Mouse (Mus musculus) liver, embryonic 16.5 days (tissue): ENCODE measurements around the gene Eya2. TPM values are rescaled to one million over a fixed set of nuclear protein-coding genes. Genes with fewer than 3 reads are reported as not detected.

Experiments
- ATAC-seq: fragments of 200-750 bp; cut with Nextera tagmentation; 2 replicates; pipeline ENCODE4 v1.8.0; 2017; ENCODE audit warnings: low read depth, mild to moderate bottlenecking, moderate number of reproducible peaks, moderate library complexity
- H3K27ac ChIP-seq: fragments of 300-500 bp; sonication (generic); 2 replicates; pipeline ENCODE4 v1.5.1; 2014; ENCODE audit warnings: mild to moderate bottlenecking, low read length
- H3K27me3 ChIP-seq: fragments of 300-500 bp; sonication (generic); 2 replicates; pipeline ENCODE4 v1.6.1; 2014; ENCODE audit warnings: low read depth, low read length, mixed read lengths; ENCODE audit not compliant: control insufficient read depth, insufficient read depth
- H3K36me3 ChIP-seq: fragments of 300-500 bp; sonication (generic); 2 replicates; pipeline ENCODE4 v1.6.1; 2014; ENCODE audit warnings: mild to moderate bottlenecking; ENCODE audit not compliant: control insufficient read depth, insufficient read depth
- H3K4me1 ChIP-seq: fragments of 300-500 bp; sonication (generic); 2 replicates; pipeline ENCODE4 v1.6.1; 2014; ENCODE audit warnings: low read depth, low read length, mixed read lengths; ENCODE audit not compliant: control insufficient read depth
- H3K4me2 ChIP-seq: fragments of 300-500 bp; sonication (generic); 2 replicates; pipeline ENCODE4 v1.6.1; 2014; ENCODE audit warnings: low read depth, low read length, mixed read lengths
- H3K4me3 ChIP-seq: fragments of 300-500 bp; sonication (generic); 2 replicates; pipeline ENCODE4 v1.5.1; 2014; ENCODE audit warnings: low read depth, mild to moderate bottlenecking, low read length
- H3K9ac ChIP-seq: fragments of 300-500 bp; sonication (generic); 2 replicates; pipeline ENCODE4 v1.6.1; 2014; ENCODE audit warnings: low read depth, low read length
- H3K9me3 ChIP-seq: fragments of 300-500 bp; sonication (generic); replicated peaks from 2 replicates; pipeline ENCODE4 v1.6.1; 2016; ENCODE audit warnings: low read length; ENCODE audit not compliant: control insufficient read depth
- WGBS: fragments of 180-500 bp; shearing (Covaris S2); extraction: QIAGEN DNeasy Blood & Tissue Kit; methylation state at CpG from one replicate; pipeline ENCODE4 v1.1.7; 2014; ENCODE audit not compliant: insufficient replicate concordance; 5-methylcytosine and 5-hydroxymethylcytosine counted together
- polyA plus RNA-seq: library from polyadenylated mRNA; unstranded; fragments of >200 nt; fragmentation: Nextera tagmentation; extraction: Ambion mirVana; gene quantifications from 2 replicates; pipeline ENCODE4 v1.2.1, GENCODE M21; 2015

Eya2 gene
- polyA plus RNA-seq, 1 experiment from 2014 or later = 0.22 TPM

DNA sequence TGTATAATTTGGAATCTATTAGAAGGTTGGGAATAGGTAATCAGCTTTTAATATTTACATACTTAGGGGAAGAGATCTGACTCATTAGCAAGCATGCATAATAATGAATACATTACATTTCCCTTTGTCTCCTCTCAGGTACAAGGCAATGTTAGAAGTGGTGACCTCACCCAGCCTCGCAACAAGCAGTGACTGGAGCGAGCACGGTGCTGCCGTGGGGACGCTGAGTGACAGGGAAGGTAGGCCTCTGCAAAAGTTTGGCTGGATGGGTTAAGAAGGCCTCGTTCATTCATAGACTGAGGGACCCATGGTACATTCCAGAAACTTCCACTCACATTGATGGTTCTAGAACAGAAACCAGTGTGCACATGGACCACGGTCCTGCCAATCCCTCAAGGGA is 69.8 kb downstream of the Eya2 start:
- no peaks in the 10 kb centered on the region for H3K36me3 ChIP-seq
- no peaks in the 10 kb centered on the region for H3K27me3 ChIP-seq
- H3K9me3 ChIP-seq = no peaks in the 10 kb centered on the region
- 67% methylated on average over 7 of the region's 7 CpGs for WGBS
- no peak for ATAC-seq
- no peaks in the 10 kb centered on the region for H3K4me1 ChIP-seq
- H3K4me3 ChIP-seq = no peak overlapping the region
- no peak overlapping the region for H3K9ac ChIP-seq
- no peak overlapping the region for H3K27ac ChIP-seq
- no peak overlapping the region for H3K4me2 ChIP-seq

DNA sequence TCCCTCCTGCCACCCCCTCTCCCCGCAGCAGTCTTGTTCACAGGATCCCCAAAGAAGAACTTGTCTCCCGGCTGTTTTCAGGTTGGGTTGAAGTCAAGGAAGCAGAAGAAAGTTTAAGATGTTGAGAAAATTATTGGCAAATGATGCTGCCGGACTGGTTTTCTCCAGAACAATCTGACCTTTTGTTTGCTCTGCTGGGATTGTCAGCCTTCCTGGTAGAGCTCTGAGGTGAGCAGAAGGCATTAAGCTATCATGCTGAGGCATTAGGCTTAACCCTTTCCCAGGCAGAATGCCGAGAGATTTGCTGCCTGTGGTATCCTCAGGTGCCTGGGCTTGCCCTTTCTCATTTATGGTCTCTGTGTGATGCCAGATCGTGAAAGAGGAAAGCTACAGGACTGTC is 70.3 kb downstream of the Eya2 start:
- Histone ChIP-seq H3K27ac (no peak overlapping the region), H3K9me3 (no peaks in the 10 kb centered on the region), H3K4me1 (no peaks in the 10 kb centered on the region), H3K27me3 (no peaks in the 10 kb centered on the region), H3K4me2 (no peak overlapping the region), H3K4me3 (no peak overlapping the region), H3K9ac (no peak overlapping the region), H3K36me3 (no peaks in the 10 kb centered on the region)
- ATAC-seq = no peak
- WGBS = 53% methylated on average over 5 of the region's 5 CpGs

DNA sequence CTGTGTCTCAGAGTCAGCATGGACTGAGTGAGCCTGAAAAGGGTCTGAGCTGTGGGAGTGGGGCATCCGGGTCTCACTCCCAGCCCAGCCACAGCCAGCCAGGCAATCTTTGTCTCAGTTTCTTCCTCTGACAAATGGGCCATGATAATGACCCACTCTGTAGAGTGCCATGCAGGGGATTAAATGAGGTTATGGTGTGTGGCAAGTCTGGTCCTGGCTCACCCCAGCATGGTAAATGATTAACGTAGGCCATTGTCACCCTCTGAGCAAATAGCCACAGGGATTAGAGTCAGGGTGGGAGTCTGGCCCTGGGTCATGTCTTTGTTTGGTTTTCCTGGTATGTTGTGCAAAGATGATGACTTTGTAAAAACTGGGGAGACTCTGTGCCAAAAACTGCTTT is 72.3 kb downstream of the Eya2 start:
- H3K27me3 ChIP-seq = no peaks in the 10 kb centered on the region
- H3K27ac ChIP-seq = no peak overlapping the region
- no peak overlapping the region for H3K9ac ChIP-seq
- WGBS = 48% methylated on average over 2 of the region's 2 CpGs
- H3K4me2 ChIP-seq = no peak overlapping the region
- no peaks in the 10 kb centered on the region for H3K36me3 ChIP-seq
- H3K4me3 ChIP-seq = no peak overlapping the region
- no peaks in the 10 kb centered on the region for H3K4me1 ChIP-seq
- peak; percentile 71 for ATAC-seq
- no peaks in the 10 kb centered on the region for H3K9me3 ChIP-seq

DNA sequence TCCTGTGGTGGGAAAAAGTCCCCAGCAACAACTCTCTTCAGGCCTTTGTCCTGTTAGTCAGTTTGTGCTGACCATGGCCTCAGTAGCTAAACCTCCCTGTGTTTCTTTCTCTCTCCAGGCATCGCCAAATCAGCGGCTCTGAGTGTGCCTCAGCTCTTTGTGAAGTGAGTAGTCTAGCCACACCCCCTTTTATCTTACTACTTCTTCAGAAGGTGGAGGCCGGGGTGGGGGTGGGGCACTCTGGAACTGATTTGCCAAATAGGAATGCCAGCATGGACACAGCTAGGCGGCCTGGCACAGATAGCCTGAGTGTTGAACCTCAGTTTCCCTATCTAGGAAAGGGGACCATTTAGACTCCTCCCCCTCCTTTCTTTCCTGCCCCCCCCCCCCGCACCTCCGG is 87.9 kb downstream of the Eya2 start:
- Histone ChIP-seq H3K4me3 (no peak overlapping the region), H3K9me3 (no peaks in the 10 kb centered on the region), H3K9ac (no peak overlapping the region), H3K27me3 (no peaks in the 10 kb centered on the region), H3K27ac (no peak overlapping the region), H3K36me3 (no peaks in the 10 kb centered on the region), H3K4me1 (no peaks in the 10 kb centered on the region), H3K4me2 (no peak overlapping the region)
- no peak for ATAC-seq
- 51% methylated on average over 5 of the region's 6 CpGs for WGBS

DNA sequence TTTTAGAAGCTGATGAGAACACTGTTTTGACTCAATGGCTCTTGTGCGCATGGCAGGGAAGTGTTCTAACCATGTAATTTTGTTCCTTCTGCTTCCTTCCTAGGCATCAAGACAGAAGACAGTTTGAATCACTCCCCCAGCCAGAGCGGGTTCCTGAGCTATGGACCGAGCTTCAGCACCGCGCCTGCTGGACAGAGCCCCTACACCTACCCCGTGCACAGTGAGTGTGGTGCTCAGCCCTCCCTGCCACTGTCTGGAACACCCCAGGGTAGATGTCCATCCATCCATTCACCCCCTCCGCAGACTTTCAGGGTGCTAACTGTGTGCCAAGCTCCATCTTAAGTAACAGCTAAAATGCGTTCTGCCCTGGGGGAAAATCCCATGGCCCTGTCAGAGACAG is 92.7 kb downstream of the Eya2 start:
- no peak for ATAC-seq
- no peak overlapping the region for H3K27ac ChIP-seq

DNA sequence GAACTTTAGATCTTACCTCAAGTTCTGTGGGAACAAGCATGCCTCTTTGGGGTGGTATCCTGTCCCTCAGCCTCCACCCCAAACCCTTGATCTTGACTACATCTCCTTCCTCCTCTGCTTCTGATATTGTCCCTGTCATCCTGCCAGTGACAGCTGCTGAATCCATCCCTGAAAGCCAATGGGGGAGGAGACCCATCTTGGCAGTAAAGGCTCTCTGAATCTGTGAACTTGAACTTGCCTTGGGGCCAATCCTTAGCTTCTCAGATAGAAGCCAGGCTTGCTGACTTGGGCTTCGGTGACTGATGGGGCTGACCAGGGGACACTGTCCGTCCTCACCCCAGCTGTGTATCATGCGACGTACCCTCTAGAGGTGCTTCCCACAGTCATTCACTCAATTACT is 94.1 kb downstream of the Eya2 start:
- no peaks in the 10 kb centered on the region for H3K27me3 ChIP-seq
- no peak for ATAC-seq
- no peak overlapping the region for H3K27ac ChIP-seq
- WGBS = 77% methylated on average over 4 of the region's 4 CpGs
- no peak overlapping the region for H3K4me3 ChIP-seq
- H3K36me3 ChIP-seq = no peaks in the 10 kb centered on the region
- H3K4me2 ChIP-seq = no peak overlapping the region
- no peaks in the 10 kb centered on the region for H3K9me3 ChIP-seq
- no peaks in the 10 kb centered on the region for H3K4me1 ChIP-seq
- no peak overlapping the region for H3K9ac ChIP-seq

More for the DNA sequence above, 92.7 kb downstream of the Eya2 start:
- Histone ChIP-seq H3K27me3 (no peaks in the 10 kb centered on the region), H3K4me3 (no peak overlapping the region), H3K9ac (no peak overlapping the region), H3K9me3 (no peaks in the 10 kb centered on the region), H3K36me3 (no peaks in the 10 kb centered on the region), H3K4me1 (no peaks in the 10 kb centered on the region), H3K4me2 (no peak overlapping the region)
- WGBS = 26% methylated on average over 8 of the region's 8 CpGs

DNA sequence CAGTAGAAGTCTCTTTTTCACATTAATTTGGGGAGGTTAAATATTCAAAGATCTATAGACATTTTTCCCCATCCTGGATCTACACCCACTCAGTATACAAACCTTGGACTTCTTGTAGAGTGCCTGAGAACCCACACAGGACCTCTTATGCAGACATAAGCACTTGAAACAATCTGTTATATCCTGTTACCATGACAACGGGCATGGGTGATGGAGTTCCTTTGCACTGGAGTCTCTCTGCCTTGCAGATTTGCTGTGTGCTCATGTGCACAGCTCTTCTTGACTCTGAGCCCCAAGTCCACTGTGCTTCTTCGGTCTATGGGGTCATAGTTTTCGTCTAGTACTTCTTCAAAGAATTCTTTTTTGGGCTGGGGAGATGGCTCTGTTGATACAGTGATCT is 96.2 kb downstream of the Eya2 start:
- no peaks in the 10 kb centered on the region for H3K4me1 ChIP-seq
- H3K27me3 ChIP-seq = no peaks in the 10 kb centered on the region
- no peak overlapping the region for H3K27ac ChIP-seq
- H3K9me3 ChIP-seq = no peaks in the 10 kb centered on the region
- ATAC-seq = no peak
- H3K4me3 ChIP-seq = no peak overlapping the region
- H3K9ac ChIP-seq = no peak overlapping the region
- no peaks in the 10 kb centered on the region for H3K36me3 ChIP-seq
- WGBS = 61% methylated on average over 3 of the region's 3 CpGs
- no peak overlapping the region for H3K4me2 ChIP-seq

DNA sequence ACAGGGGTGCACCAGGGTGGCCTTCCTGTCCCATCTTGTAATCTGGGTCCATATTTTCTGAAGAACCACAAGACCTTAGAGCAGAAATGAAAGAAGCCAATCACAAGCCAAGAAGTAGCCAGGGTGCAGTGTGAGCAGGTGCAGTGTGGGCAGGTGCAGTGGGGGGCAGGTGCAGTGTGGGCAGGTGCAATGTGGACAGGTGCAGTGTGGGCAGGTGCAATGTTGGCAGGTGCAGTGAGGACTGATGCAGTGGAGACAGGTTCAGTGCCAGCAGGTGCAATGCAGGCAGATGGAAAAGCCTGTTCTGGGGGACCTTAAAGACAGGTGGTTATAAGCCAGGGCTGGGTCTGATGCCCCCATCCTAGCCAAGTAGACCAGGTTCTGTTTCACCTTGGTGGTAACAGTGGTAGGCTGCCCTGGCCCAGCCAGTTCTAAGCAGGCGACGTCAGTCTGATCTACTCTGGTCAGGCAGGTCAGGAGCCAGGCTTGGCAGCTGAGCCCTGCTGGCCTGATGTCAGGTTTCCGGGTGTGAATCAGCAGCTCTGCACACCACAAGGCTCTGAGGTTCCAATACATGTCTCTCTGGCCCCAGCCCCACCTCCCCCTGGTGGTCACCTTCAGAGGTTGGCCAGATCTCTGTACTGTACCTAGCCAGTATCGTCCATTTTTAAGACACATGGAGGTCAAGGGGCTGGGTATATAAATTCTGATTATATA is 98.3 kb downstream of the Eya2 start:
- Histone ChIP-seq H3K4me1 (no peaks in the 10 kb centered on the region), H3K9me3 (no peaks in the 10 kb centered on the region), H3K4me2 (no peak overlapping the region), H3K27me3 (no peaks in the 10 kb centered on the region), H3K9ac (no peak overlapping the region), H3K36me3 (no peaks in the 10 kb centered on the region), H3K4me3 (no peak overlapping the region), H3K27ac (no peak overlapping the region)
- WGBS = 17% methylated on average over 4 of the region's 4 CpGs
- ATAC-seq = no peak

DNA sequence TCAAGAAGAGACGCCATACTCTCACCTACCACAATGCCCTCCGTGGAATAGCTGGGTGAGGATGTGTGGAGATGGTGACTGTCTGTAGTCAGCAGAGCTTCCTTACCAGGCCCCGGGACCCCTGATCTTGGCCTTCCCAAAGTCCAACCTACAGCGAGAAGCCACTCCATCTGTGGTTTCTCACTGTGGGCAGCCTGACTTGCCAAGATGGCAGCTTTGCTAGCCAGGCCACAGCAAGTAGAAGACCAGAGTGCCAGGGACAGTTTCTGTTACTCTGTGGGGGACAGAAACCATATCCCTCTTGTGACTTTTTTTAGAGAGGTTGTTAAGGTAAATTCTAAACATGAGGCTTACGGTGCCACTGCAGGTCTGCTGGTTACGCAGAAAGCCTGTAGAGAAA is 99.9 kb downstream of the Eya2 start:
- H3K4me1 ChIP-seq = no peaks in the 10 kb centered on the region
- H3K4me3 ChIP-seq = no peak overlapping the region
- no peak overlapping the region for H3K9ac ChIP-seq
- H3K27ac ChIP-seq = no peak overlapping the region
- H3K4me2 ChIP-seq = no peak overlapping the region
- 75% methylated on average over 6 of the region's 6 CpGs for WGBS
- H3K27me3 ChIP-seq = no peaks in the 10 kb centered on the region
- no peaks in the 10 kb centered on the region for H3K9me3 ChIP-seq
- no peaks in the 10 kb centered on the region for H3K36me3 ChIP-seq
- ATAC-seq = no peak
